Mouse (Mus musculus): ENCODE measurements at regions not wholly inside any gene's neighbourhood (a gene's known extent, or its start where the extent isn't known, plus 50 kb on each side); places are given as distances from the start of the nearest gene placed in this dataset.

GRCm38 (mm10) chr14:106924026-106924425 is 818.0 kb downstream of the Trim52 start:
- Histone ChIP-seq H3K4me2 (ENCODE audit: low read depth, low read length) (no peak overlapping the region), H3K4me1 (replicated peaks; ENCODE audit: control insufficient read depth, insufficient read depth, low read length) (no peaks in the 10 kb centered on the region)
- 67% methylated on average over 1 of the region's 1 CpGs for WGBS

GRCm38 (mm10) chr14:106924443-106924842 is 818.4 kb downstream of the Trim52 start:
- Histone ChIP-seq H3K9me3 (ENCODE audit: control insufficient read depth, low read length) (no peaks in the 10 kb centered on the region), H3K27ac (ENCODE audit: low read length) (no peak overlapping the region), H3K4me1 (replicated peaks; ENCODE audit: control insufficient read depth, insufficient read depth, low read length) (no peaks in the 10 kb centered on the region), H3K36me3 (ENCODE audit: control insufficient read depth, insufficient read depth, low read length) (no peaks in the 10 kb centered on the region), H3K9ac (ENCODE audit: low read length) (no peak overlapping the region), H3K4me2 (ENCODE audit: low read depth, low read length) (no peak overlapping the region), H3K27me3 (ENCODE audit: control insufficient read depth, insufficient read depth, low read depth, low read length) (no peaks in the 10 kb centered on the region), H3K4me3 (ENCODE audit: low read length) (no peak overlapping the region)
- 85% methylated on average over 3 of the region's 3 CpGs for WGBS
- ATAC-seq (ENCODE audit: low read depth) = no peak

More at GRCm38 (mm10) chr14:106924026-106924425, 818.0 kb downstream of the Trim52 start:
- Histone ChIP-seq H3K4me3 (ENCODE audit: low read length) (no peak overlapping the region), H3K27me3 (ENCODE audit: control insufficient read depth, insufficient read depth, low read depth, low read length) (no peaks in the 10 kb centered on the region), H3K36me3 (ENCODE audit: control insufficient read depth, insufficient read depth, low read length) (no peaks in the 10 kb centered on the region), H3K9ac (ENCODE audit: low read length) (no peak overlapping the region), H3K9me3 (ENCODE audit: control insufficient read depth, low read length) (no peaks in the 10 kb centered on the region), H3K27ac (ENCODE audit: low read length) (no peak overlapping the region)
- no peak for ATAC-seq (ENCODE audit: low read depth)

- Histone ChIP-seq H3K4me2 (ENCODE audit: low read depth, low read length) (no peak overlapping the region), H3K4me3 (ENCODE audit: low read length) (no peak overlapping the region), H3K27me3 (ENCODE audit: control insufficient read depth, insufficient read depth, low read depth, low read length) (no peaks in the 10 kb centered on the region), H3K36me3 (ENCODE audit: control insufficient read depth, insufficient read depth, low read length) (no peaks in the 10 kb centered on the region), H3K9me3 (ENCODE audit: control insufficient read depth, low read length) (no peaks in the 10 kb centered on the region), H3K27ac (ENCODE audit: low read length) (no peak overlapping the region), H3K4me1 (replicated peaks; ENCODE audit: control insufficient read depth, insufficient read depth, low read length) (no peaks in the 10 kb centered on the region), H3K9ac (ENCODE audit: low read length) (no peak overlapping the region)
- no peak for ATAC-seq (ENCODE audit: low read depth)
- WGBS = 52% methylated on average over 1 of the region's 1 CpGs
Observed at GRCm38 (mm10) chr14:106945261-106945660, 839.3 kb downstream of the Trim52 start.

GRCm38 (mm10) chr14:106977958-106978357 is 872.0 kb downstream of the Trim52 start:
- H3K9ac ChIP-seq (ENCODE audit: low read length) = no peak overlapping the region
- H3K27me3 ChIP-seq (ENCODE audit: control insufficient read depth, insufficient read depth, low read depth, low read length) = no peaks in the 10 kb centered on the region
- no peaks in the 10 kb centered on the region for H3K4me1 ChIP-seq (replicated peaks; ENCODE audit: control insufficient read depth, insufficient read depth, low read length)
- no peaks in the 10 kb centered on the region for H3K9me3 ChIP-seq (ENCODE audit: control insufficient read depth, low read length)
- ATAC-seq (ENCODE audit: low read depth) = peak; percentile 96
- no peak overlapping the region for H3K4me3 ChIP-seq (ENCODE audit: low read length)
- no peak overlapping the region for H3K27ac ChIP-seq (ENCODE audit: low read length)
- no peaks in the 10 kb centered on the region for H3K36me3 ChIP-seq (ENCODE audit: control insufficient read depth, insufficient read depth, low read length)
- no peak overlapping the region for H3K4me2 ChIP-seq (ENCODE audit: low read depth, low read length)
- WGBS = 40% methylated on average over 1 of the region's 1 CpGs

- Histone ChIP-seq H3K4me2 (ENCODE audit: low read depth, low read length) (no peak overlapping the region), H3K36me3 (ENCODE audit: control insufficient read depth, insufficient read depth, low read length) (no peaks in the 10 kb centered on the region), H3K4me1 (replicated peaks; ENCODE audit: control insufficient read depth, insufficient read depth, low read length) (no peaks in the 10 kb centered on the region), H3K9me3 (ENCODE audit: control insufficient read depth, low read length) (no peaks in the 10 kb centered on the region), H3K27ac (ENCODE audit: low read length) (no peak overlapping the region), H3K27me3 (ENCODE audit: control insufficient read depth, insufficient read depth, low read depth, low read length) (no peaks in the 10 kb centered on the region), H3K4me3 (ENCODE audit: low read length) (no peak overlapping the region), H3K9ac (ENCODE audit: low read length) (no peak overlapping the region)
- WGBS = 48% methylated on average over 4 of the region's 4 CpGs
- no peak for ATAC-seq (ENCODE audit: low read depth)
Observed at GRCm38 (mm10) chr14:106980752-106981151, 874.8 kb downstream of the Trim52 start.

GRCm38 (mm10) chr14:106997565-106998279 is 891.7 kb downstream of the Trim52 start:
- WGBS = 46% methylated on average over 4 of the region's 4 CpGs
- no peak overlapping the region for H3K4me2 ChIP-seq (ENCODE audit: low read depth, low read length)
- no peak overlapping the region for H3K9ac ChIP-seq (ENCODE audit: low read length)
- no peak overlapping the region for H3K27ac ChIP-seq (ENCODE audit: low read length)
- ATAC-seq (ENCODE audit: low read depth) = peak; percentile 78
- H3K4me1 ChIP-seq (replicated peaks; ENCODE audit: control insufficient read depth, insufficient read depth, low read length) = 0 out of 2 replicates have a peak, but pooled peaks cover 2% of the 10 kb centered on the region
- no peaks in the 10 kb centered on the region for H3K9me3 ChIP-seq (ENCODE audit: control insufficient read depth, low read length)
- H3K4me3 ChIP-seq (ENCODE audit: low read length) = no peak overlapping the region
- H3K36me3 ChIP-seq (ENCODE audit: control insufficient read depth, insufficient read depth, low read length) = no peaks in the 10 kb centered on the region
- no peaks in the 10 kb centered on the region for H3K27me3 ChIP-seq (ENCODE audit: control insufficient read depth, insufficient read depth, low read depth, low read length)

GRCm38 (mm10) chr14:107004981-107005380 is 899.0 kb downstream of the Trim52 start:
- Histone ChIP-seq H3K27me3 (ENCODE audit: control insufficient read depth, insufficient read depth, low read depth, low read length) (no peaks in the 10 kb centered on the region), H3K27ac (ENCODE audit: low read length) (no peak overlapping the region), H3K4me2 (ENCODE audit: low read depth, low read length) (no peak overlapping the region), H3K4me1 (replicated peaks; ENCODE audit: control insufficient read depth, insufficient read depth, low read length) (0 out of 2 replicates have a peak, but pooled peaks cover 2% of the 10 kb centered on the region), H3K9ac (ENCODE audit: low read length) (no peak overlapping the region), H3K36me3 (ENCODE audit: control insufficient read depth, insufficient read depth, low read length) (no peaks in the 10 kb centered on the region), H3K4me3 (ENCODE audit: low read length) (no peak overlapping the region), H3K9me3 (ENCODE audit: control insufficient read depth, low read length) (no peaks in the 10 kb centered on the region)
- WGBS = 49% methylated on average over 1 of the region's 1 CpGs
- no peak for ATAC-seq (ENCODE audit: low read depth)

- no peaks in the 10 kb centered on the region for H3K4me1 ChIP-seq (replicated peaks; ENCODE audit: control insufficient read depth, insufficient read depth, low read length)
- WGBS = 35% methylated on average over 2 of the region's 2 CpGs
- H3K9me3 ChIP-seq (ENCODE audit: control insufficient read depth, low read length) = no peaks in the 10 kb centered on the region
- H3K27me3 ChIP-seq (ENCODE audit: control insufficient read depth, insufficient read depth, low read depth, low read length) = no peaks in the 10 kb centered on the region
- no peak overlapping the region for H3K27ac ChIP-seq (ENCODE audit: low read length)
- no peak overlapping the region for H3K4me3 ChIP-seq (ENCODE audit: low read length)
- no peaks in the 10 kb centered on the region for H3K36me3 ChIP-seq (ENCODE audit: control insufficient read depth, insufficient read depth, low read length)
- ATAC-seq (ENCODE audit: low read depth) = no peak
- no peak overlapping the region for H3K4me2 ChIP-seq (ENCODE audit: low read depth, low read length)
- no peak overlapping the region for H3K9ac ChIP-seq (ENCODE audit: low read length)
Observed at GRCm38 (mm10) chr14:107009617-107010016, 903.6 kb downstream of the Trim52 start.

GRCm38 (mm10) chr14:107033807-107034206 is 927.8 kb downstream of the Trim52 start:
- H3K9ac ChIP-seq (ENCODE audit: low read length) = no peak overlapping the region
- no peak for ATAC-seq (ENCODE audit: low read depth)
- H3K4me3 ChIP-seq (ENCODE audit: low read length) = no peak overlapping the region
- H3K9me3 ChIP-seq (ENCODE audit: control insufficient read depth, low read length) = no peaks in the 10 kb centered on the region
- H3K36me3 ChIP-seq (ENCODE audit: control insufficient read depth, insufficient read depth, low read length) = no peaks in the 10 kb centered on the region
- H3K4me2 ChIP-seq (ENCODE audit: low read depth, low read length) = no peak overlapping the region
- 82% methylated on average over 2 of the region's 2 CpGs for WGBS
- H3K4me1 ChIP-seq (replicated peaks; ENCODE audit: control insufficient read depth, insufficient read depth, low read length) = no peaks in the 10 kb centered on the region
- H3K27me3 ChIP-seq (ENCODE audit: control insufficient read depth, insufficient read depth, low read depth, low read length) = no peaks in the 10 kb centered on the region
- H3K27ac ChIP-seq (ENCODE audit: low read length) = no peak overlapping the region

All from lung, embryonic 16.5 days (tissue).